In the genomic region with DNA sequence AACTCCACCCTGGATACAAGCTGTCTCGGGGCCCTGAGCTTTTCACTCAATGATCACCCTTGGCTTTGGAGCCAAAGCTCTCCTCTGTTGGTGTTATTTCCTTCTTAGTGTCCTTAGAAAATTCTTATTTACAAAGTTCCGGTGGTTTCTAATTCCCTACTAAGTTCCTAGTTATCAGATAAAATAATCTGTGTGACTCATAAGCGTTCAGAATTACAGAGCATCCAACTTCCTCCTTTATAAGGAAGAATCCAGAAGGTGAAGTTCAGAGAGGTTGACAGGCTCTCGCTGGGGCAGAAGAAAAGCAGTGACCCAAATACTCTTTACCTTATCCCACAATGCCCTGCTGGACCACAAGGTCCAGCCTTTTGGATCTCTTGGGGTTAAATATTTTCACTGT, we compare ENCODE assay signal across 16 mouse cellular contexts.
"Had no signal": no experiment of that assay in that cellular context is flagged by ENCODE, and none has a peak within 500 bp of the region (broad histone marks: within the 10 kb centered on the region; RNA-seq: fewer than 3 reads in every experiment).

No protein-coding gene starts in this region.

- H3K9ac ChIP-seq: liver, embryonic 15.5 days; midbrain, embryonic 13.5 days; neural tube, embryonic 12.5 days; stomach, embryonic 15.5 days had no signal

- H3K27me3 ChIP-seq: liver, embryonic 15.5 days; midbrain, embryonic 13.5 days; neural tube, embryonic 12.5 days; stomach, embryonic 15.5 days had no signal

- H3K4me2 ChIP-seq: liver, embryonic 11.5 days; liver, embryonic 15.5 days; midbrain, embryonic 13.5 days; neural tube, embryonic 12.5 days; stomach, embryonic 15.5 days had no signal

- DNase-seq: kidney, postnatal 10 days; kidney, postnatal 4 days; lung, adult 2 months; lung, postnatal 10 days; lung, postnatal 4 days; retina, postnatal 1 day; right cerebral cortex, postnatal 4 days; thymus, postnatal 36 days had no signal

- H3K36me3 ChIP-seq: limb, embryonic 10.5 days; liver, embryonic 15.5 days; midbrain, embryonic 13.5 days; neural tube, embryonic 12.5 days; stomach, embryonic 15.5 days had no signal

- H3K27ac ChIP-seq: limb, embryonic 10.5 days; liver, embryonic 15.5 days; neural tube, embryonic 12.5 days; stomach, embryonic 15.5 days had no signal

- H3K9me3 ChIP-seq: limb, embryonic 10.5 days; liver, embryonic 15.5 days; midbrain, embryonic 13.5 days; neural tube, embryonic 12.5 days; stomach, embryonic 15.5 days had no signal

- H3K4me3 ChIP-seq: layer of hippocampus, adult 2 months; limb, embryonic 10.5 days; liver, embryonic 15.5 days; midbrain, embryonic 13.5 days; myocyte; neural tube, embryonic 12.5 days; stomach, embryonic 15.5 days had no signal
